Mouse (Mus musculus): Measurements from ENCODE around the gene Gcnt2. TPM values are rescaled to one million over a fixed set of nuclear protein-coding genes. Genes with fewer than 3 reads are reported as not detected.

Gcnt2 gene
- polyA plus RNA-seq, 2 experiments = 0.51 to 1.2 TPM

DNA sequence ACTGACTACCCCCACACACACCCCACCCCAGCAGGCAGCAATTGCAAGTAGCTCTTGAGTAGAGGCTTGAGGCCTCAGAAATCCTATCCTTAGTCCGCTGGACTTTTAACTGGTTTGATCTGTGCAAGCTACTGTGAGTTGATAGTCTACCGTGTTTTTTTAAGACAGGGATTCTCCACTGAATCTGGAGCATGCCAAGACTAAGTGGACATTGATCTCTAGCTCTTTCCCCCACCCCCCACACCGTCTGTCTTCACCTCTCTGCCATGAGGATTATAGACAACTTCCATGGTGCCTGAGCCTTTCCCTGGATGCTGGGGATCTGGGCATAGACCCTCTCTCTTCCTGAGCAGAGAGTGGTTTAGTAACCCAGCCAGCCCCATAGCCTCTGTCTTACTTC lies 74.8 kb downstream of the Gcnt2 start:
- H3K4me1 ChIP-seq (replicated peaks; ENCODE audit: control insufficient read depth in 2 of 2, insufficient read depth in 2 of 2, low read length in 1 of 2) = peaks cover 0 to 2% of the 10 kb centered on the region in 2 experiments; a peak in 1 of 4 replicates
- WGBS (ENCODE audit: insufficient replicate concordance) = 48% methylated on average over 3 of the region's 3 CpGs
- H3K4me2 ChIP-seq (ENCODE audit: low read depth) = no peak overlapping the region
- no peak overlapping the region for H3K9ac ChIP-seq (replicated peaks)
- no peaks in the 10 kb centered on the region for H3K27me3 ChIP-seq (ENCODE audit: control insufficient read depth, insufficient read depth, low read length)
- TF ChIP-seq EP300 (IDR thresholded peaks at IDR 0.05; ENCODE audit: low read depth) (no peak), CTCF (IDR thresholded peaks at IDR 0.05; ENCODE audit: low read depth) (no peak)
- DNase-seq (ENCODE audit: low read depth in 3 of 3, low spot score in 3 of 3) (no peak), ATAC-seq (ENCODE audit: insufficient read depth) (no peak)
- H3K36me3 ChIP-seq (replicated peaks; ENCODE audit: control insufficient read depth, insufficient read depth, low read depth) = no peaks in the 10 kb centered on the region
- no peaks in the 10 kb centered on the region for H3K9me3 ChIP-seq (ENCODE audit: control insufficient read depth, low read length)
- no peak overlapping the region for H3K27ac ChIP-seq
- H3K4me3 ChIP-seq (ENCODE audit: insufficient read depth in 1 of 2, low read depth in 2 of 2, low read length in 2 of 2) = no peak overlapping the region

- Histone ChIP-seq H3K9me3 (ENCODE audit: control insufficient read depth, low read length) (no peaks in the 10 kb centered on the region), H3K4me1 (replicated peaks; ENCODE audit: control insufficient read depth in 2 of 2, insufficient read depth in 2 of 2, low read length in 1 of 2) (peaks cover 0 to 2% of the 10 kb centered on the region in 2 experiments; a peak in 1 of 4 replicates), H3K36me3 (replicated peaks; ENCODE audit: control insufficient read depth, insufficient read depth, low read depth) (no peaks in the 10 kb centered on the region), H3K4me3 (ENCODE audit: insufficient read depth in 1 of 2, low read depth in 2 of 2, low read length in 2 of 2) (no peak overlapping the region), H3K27me3 (ENCODE audit: control insufficient read depth, insufficient read depth, low read length) (no peaks in the 10 kb centered on the region), H3K9ac (replicated peaks) (no peak overlapping the region), H3K27ac (no peak overlapping the region), H3K4me2 (ENCODE audit: low read depth) (no peak overlapping the region)
- no peak for DNase-seq (ENCODE audit: low read depth in 3 of 3, low spot score in 3 of 3)
- 75% methylated on average over 5 of the region's 5 CpGs for WGBS (ENCODE audit: insufficient replicate concordance)
- TF ChIP-seq EP300 (IDR thresholded peaks at IDR 0.05; ENCODE audit: low read depth) (no peak), CTCF (IDR thresholded peaks at IDR 0.05; ENCODE audit: low read depth) (no peak)
- no peak for ATAC-seq (ENCODE audit: insufficient read depth)
These were observed 78.0 kb downstream of the Gcnt2 start for GRCm38 (mm10) chr13:40937586-40937985.

DNA sequence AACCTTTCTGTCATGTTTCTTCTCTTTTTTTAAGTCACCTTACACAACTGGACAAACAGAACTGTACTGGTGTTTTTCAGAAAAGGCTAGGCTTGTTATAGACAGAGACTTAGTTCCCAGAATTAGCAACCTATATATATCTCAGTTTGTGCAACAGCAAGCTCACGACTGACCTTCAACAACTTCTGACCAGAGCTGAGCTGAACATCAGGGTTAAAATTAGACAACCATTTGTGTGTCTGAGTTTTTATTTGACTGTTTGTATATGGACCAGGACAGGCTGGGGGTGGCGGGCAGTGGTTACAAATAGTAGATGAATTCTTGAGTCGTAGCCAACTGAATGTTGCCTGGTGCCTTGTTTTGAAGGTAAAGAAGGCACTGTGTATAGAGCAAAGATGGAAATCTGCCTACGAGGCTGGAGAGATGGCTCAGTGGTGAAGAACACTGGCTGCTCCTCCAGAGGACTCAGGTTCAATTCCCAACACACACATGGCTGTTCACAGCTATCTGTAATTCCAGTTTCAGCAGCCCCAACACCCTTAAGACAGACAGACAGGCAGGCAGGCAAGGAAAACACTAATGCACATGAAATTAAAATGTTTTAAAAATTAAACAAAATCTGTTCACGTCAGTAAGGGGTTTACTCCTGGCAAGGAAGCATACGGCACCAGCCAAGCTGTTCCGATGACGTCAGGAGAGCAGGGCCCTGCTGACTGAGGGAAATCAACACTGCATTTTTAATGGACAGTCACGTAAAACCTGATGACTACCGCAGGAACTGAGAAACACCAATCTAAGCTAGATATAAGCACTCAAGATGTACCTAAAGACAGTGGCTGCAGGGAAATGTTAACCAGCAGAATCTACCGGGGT lies 79.2 kb downstream of the Gcnt2 start:
- Histone ChIP-seq H3K9ac (replicated peaks) (no peak overlapping the region), H3K27me3 (ENCODE audit: control insufficient read depth, insufficient read depth, low read length) (no peaks in the 10 kb centered on the region), H3K4me3 (ENCODE audit: insufficient read depth in 1 of 2, low read depth in 2 of 2, low read length in 2 of 2) (no peak overlapping the region), H3K9me3 (ENCODE audit: control insufficient read depth, low read length) (no peaks in the 10 kb centered on the region), H3K27ac (no peak overlapping the region), H3K4me2 (ENCODE audit: low read depth) (no peak overlapping the region), H3K4me1 (replicated peaks; ENCODE audit: control insufficient read depth in 2 of 2, insufficient read depth in 2 of 2, low read length in 1 of 2) (0 out of 4 replicates have a peak, but pooled peaks cover 0 to 2% of the 10 kb centered on the region in 2 experiments), H3K36me3 (replicated peaks; ENCODE audit: control insufficient read depth, insufficient read depth, low read depth) (no peaks in the 10 kb centered on the region)
- WGBS (ENCODE audit: insufficient replicate concordance) = 63% methylated on average over 11 of the region's 11 CpGs
- no peak for DNase-seq (ENCODE audit: low read depth in 3 of 3, low spot score in 3 of 3)
- TF ChIP-seq EP300 (IDR thresholded peaks at IDR 0.05; ENCODE audit: low read depth) = no peak
- no peak for TF ChIP-seq CTCF (IDR thresholded peaks at IDR 0.05; ENCODE audit: low read depth)
- no peak for ATAC-seq (ENCODE audit: insufficient read depth)

DNA sequence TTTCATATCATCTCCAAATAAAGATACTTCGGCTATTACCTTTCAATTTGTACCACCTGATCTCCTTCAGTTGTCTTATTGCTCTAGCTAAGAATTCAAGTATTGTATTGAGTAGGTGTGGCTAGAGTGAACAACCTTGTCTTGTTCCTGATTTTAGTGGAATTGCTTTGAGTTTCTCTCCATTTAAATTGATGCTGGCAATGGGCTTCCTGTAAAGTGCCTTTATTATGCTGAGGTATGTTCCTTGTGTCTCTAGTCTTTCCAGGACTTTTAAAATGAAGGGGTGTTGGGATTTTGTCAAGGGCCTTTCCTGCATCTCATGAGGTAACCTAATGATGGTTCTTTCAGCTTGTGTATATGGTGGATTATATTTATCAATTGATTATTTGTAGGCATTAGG lies 83.5 kb downstream of the Gcnt2 start:
- Histone ChIP-seq H3K4me3 (ENCODE audit: insufficient read depth in 1 of 2, low read depth in 2 of 2, low read length in 2 of 2) (no peak overlapping the region), H3K4me1 (replicated peaks; ENCODE audit: control insufficient read depth in 2 of 2, insufficient read depth in 2 of 2, low read length in 1 of 2) (peaks cover 0 to 3% of the 10 kb centered on the region in 2 experiments; a peak in 2 of 4 replicates), H3K4me2 (ENCODE audit: low read depth) (no peak overlapping the region), H3K27ac (no peak overlapping the region), H3K36me3 (replicated peaks; ENCODE audit: control insufficient read depth, insufficient read depth, low read depth) (no peaks in the 10 kb centered on the region), H3K27me3 (ENCODE audit: control insufficient read depth, insufficient read depth, low read length) (no peaks in the 10 kb centered on the region), H3K9me3 (ENCODE audit: control insufficient read depth, low read length) (no peaks in the 10 kb centered on the region), H3K9ac (replicated peaks) (no peak overlapping the region)
- ATAC-seq (ENCODE audit: insufficient read depth) = no peak
- no peak for TF ChIP-seq EP300 (IDR thresholded peaks at IDR 0.05; ENCODE audit: low read depth)
- TF ChIP-seq CTCF (IDR thresholded peaks at IDR 0.05; ENCODE audit: low read depth) = no peak
- DNase-seq (ENCODE audit: low read depth in 3 of 3, low spot score in 3 of 3) = no peak
- 61% methylated on average over 1 of the region's 1 CpGs for WGBS (ENCODE audit: insufficient replicate concordance)

GRCm38 (mm10) chr13:40943936-40944335 lies 84.4 kb downstream of the Gcnt2 start:
- H3K36me3 ChIP-seq (replicated peaks; ENCODE audit: control insufficient read depth, insufficient read depth, low read depth) = no peaks in the 10 kb centered on the region
- H3K27me3 ChIP-seq (ENCODE audit: control insufficient read depth, insufficient read depth, low read length) = no peaks in the 10 kb centered on the region
- TF ChIP-seq EP300 (IDR thresholded peaks at IDR 0.05; ENCODE audit: low read depth) (no peak), CTCF (IDR thresholded peaks at IDR 0.05; ENCODE audit: low read depth) (no peak)
- no peak overlapping the region for H3K4me2 ChIP-seq (ENCODE audit: low read depth)
- 10% methylated on average over 5 of the region's 5 CpGs for WGBS (ENCODE audit: insufficient replicate concordance)
- H3K9ac ChIP-seq (replicated peaks) = no peak overlapping the region
- no peak overlapping the region for H3K27ac ChIP-seq
- no peaks in the 10 kb centered on the region for H3K9me3 ChIP-seq (ENCODE audit: control insufficient read depth, low read length)
- DNase-seq (ENCODE audit: low read depth in 3 of 3, low spot score in 3 of 3) (no peak), ATAC-seq (ENCODE audit: insufficient read depth) (no peak)
- H3K4me1 ChIP-seq (replicated peaks; ENCODE audit: control insufficient read depth in 2 of 2, insufficient read depth in 2 of 2, low read length in 1 of 2) = peaks cover 0 to 3% of the 10 kb centered on the region in 2 experiments; a peak in 2 of 4 replicates
- no peak overlapping the region for H3K4me3 ChIP-seq (ENCODE audit: insufficient read depth in 1 of 2, low read depth in 2 of 2, low read length in 2 of 2)
